Mouse (Mus musculus): ENCODE results near the gene Actg2. TPM values are rescaled to one million over a fixed set of nuclear protein-coding genes. Genes with fewer than 3 reads are reported as not detected.

Gene Actg2
- total and polyA plus RNA-seq, 2 experiments from 2014 or later = 7.0 to 831 TPM

DNA sequence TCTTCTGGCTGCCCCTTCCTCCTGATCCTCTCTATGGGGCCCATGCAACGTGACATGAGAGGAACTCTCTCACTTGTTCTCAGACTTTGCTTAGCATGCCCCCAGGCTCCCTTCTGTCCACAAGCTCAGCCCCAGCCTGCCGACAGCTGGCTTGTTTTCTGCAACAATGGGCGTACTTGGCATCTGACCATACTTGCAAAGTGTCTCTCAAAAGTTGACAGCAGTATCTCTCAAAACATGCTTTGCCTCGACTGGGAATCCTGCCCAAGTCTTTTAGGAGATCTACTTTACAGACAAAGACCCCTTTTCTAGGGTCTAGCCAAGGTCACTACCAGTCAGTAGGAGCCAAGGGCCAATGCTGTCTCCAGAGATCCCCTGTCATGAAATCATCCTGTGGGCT is 50.2 kb downstream of the Actg2 start:
- Histone ChIP-seq H3K27ac (ENCODE audit: low read depth) (peak overlapping the region; percentile 25; the same call in 1 of the 2 replicates), H3K9me3 (replicated peaks; ENCODE audit: control insufficient read depth, low read length) (no peaks in the 10 kb centered on the region), H3K4me1 (ENCODE audit: control insufficient read depth, insufficient read depth) (peaks cover 5% of the 10 kb centered on the region; the same call in 1 of the 2 replicates), H3K27me3 (ENCODE audit: control insufficient read depth, insufficient read depth, low read length) (no peaks in the 10 kb centered on the region), H3K36me3 (replicated peaks; ENCODE audit: control insufficient read depth, insufficient read depth, low read length) (peaks cover 68% of the 10 kb centered on the region), H3K9ac (replicated peaks; ENCODE audit: low read depth, low read length) (no peak overlapping the region), H3K4me3 (ENCODE audit: low read depth, low read length) (no peak overlapping the region), H3K4me2 (ENCODE audit: low read depth, low read length) (no peak overlapping the region)
- TF ChIP-seq EP300 (IDR thresholded peaks at IDR 0.05; ENCODE audit: low read depth) (no peak), CTCF (IDR thresholded peaks at IDR 0.05; ENCODE audit: low read depth) (no peak)
- peak; percentile 30 for DNase-seq (ENCODE audit: low spot score)
- ATAC-seq (ENCODE audit: insufficient read depth, low read depth) = peak; percentile 63
- WGBS = 28% methylated on average over 4 of the region's 4 CpGs

DNA sequence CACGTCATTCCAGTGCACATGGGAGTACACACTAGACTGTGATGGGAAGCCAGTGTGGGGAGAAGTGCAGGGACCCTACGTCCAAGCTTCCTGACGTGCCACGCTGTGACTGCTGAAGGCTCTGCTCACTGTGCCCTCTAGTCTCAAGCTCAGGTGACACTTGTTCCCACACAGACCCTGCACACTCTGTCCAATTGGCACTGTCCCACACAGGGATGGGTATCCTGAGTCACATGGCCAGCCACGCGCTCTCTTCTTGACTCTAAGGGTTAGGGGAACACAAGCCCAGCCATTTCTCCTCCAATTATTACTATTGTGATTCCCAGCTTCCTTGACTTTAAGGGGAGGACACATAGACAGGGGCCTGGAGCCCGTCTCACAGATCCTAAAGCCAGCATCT is 52.3 kb downstream of the Actg2 start:
- Histone ChIP-seq H3K9me3 (replicated peaks; ENCODE audit: control insufficient read depth, low read length) (no peaks in the 10 kb centered on the region), H3K36me3 (replicated peaks; ENCODE audit: control insufficient read depth, insufficient read depth, low read length) (peaks cover 65% of the 10 kb centered on the region), H3K4me3 (ENCODE audit: low read depth, low read length) (no peak overlapping the region), H3K27me3 (ENCODE audit: control insufficient read depth, insufficient read depth, low read length) (no peaks in the 10 kb centered on the region), H3K4me2 (ENCODE audit: low read depth, low read length) (no peak overlapping the region), H3K27ac (ENCODE audit: low read depth) (no peak overlapping the region), H3K4me1 (ENCODE audit: control insufficient read depth, insufficient read depth) (peaks cover 5% of the 10 kb centered on the region; the same call in 1 of the 2 replicates), H3K9ac (replicated peaks; ENCODE audit: low read depth, low read length) (no peak overlapping the region)
- TF ChIP-seq CTCF (IDR thresholded peaks at IDR 0.05; ENCODE audit: low read depth) (no peak), EP300 (IDR thresholded peaks at IDR 0.05; ENCODE audit: low read depth) (no peak)
- WGBS = 95% methylated on average over 7 of the region's 7 CpGs
- ATAC-seq (ENCODE audit: insufficient read depth, low read depth) (no peak), DNase-seq (ENCODE audit: low spot score) (no peak)

- Histone ChIP-seq H3K4me2 (ENCODE audit: low read depth, low read length) (no peak overlapping the region), H3K4me1 (ENCODE audit: control insufficient read depth, insufficient read depth) (peaks cover 5% of the 10 kb centered on the region; the same call in 1 of the 2 replicates), H3K27me3 (ENCODE audit: control insufficient read depth, insufficient read depth, low read length) (no peaks in the 10 kb centered on the region), H3K9me3 (replicated peaks; ENCODE audit: control insufficient read depth, low read length) (no peaks in the 10 kb centered on the region), H3K9ac (replicated peaks; ENCODE audit: low read depth, low read length) (no peak overlapping the region), H3K27ac (ENCODE audit: low read depth) (0 out of 2 replicates have a peak overlapping the region, but pooled peaks have one; percentile 15), H3K4me3 (ENCODE audit: low read depth, low read length) (no peak overlapping the region), H3K36me3 (replicated peaks; ENCODE audit: control insufficient read depth, insufficient read depth, low read length) (peaks cover 54% of the 10 kb centered on the region)
- TF ChIP-seq EP300 (IDR thresholded peaks at IDR 0.05; ENCODE audit: low read depth) (no peak), CTCF (IDR thresholded peaks at IDR 0.05; ENCODE audit: low read depth) (no peak)
- 60% methylated on average over 10 of the region's 10 CpGs for WGBS
- ATAC-seq (ENCODE audit: insufficient read depth, low read depth) = no peak
- DNase-seq (ENCODE audit: low spot score) = no peak
Observed at GRCm38 (mm10) chr6:83482418-83483085, 53.5 kb downstream of the Actg2 start.

DNA sequence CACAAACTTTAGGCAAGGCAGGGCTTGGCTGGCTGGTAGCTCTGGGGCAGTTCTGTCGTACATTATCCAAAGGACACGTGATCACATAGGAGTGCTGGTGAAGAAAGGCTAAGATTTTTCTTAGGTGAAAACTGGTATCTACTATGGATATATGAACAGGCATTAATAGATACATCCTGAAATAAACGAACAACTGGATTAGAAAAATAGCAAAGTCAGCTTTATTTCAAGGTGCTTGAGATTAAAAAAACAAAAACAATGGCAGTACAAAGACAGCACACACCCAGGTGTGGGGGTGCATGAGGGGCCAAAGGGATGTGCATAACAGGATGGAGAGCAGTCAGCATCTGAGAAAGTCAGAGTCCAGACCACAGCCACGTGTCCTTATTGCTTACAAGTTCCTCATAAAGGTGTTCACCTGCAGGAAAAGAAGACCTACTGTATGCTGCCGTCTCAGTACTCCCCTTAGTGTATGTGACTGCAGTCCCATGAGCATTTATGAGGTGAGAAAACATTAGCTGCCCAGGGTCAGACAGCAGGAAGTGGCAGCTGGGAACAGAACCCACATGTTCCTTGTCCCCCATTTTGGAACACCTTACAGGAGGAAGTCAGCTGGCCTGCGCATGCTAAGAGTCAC is 55.9 kb downstream of the Actg2 start:
- ATAC-seq (ENCODE audit: insufficient read depth, low read depth) (no peak), DNase-seq (ENCODE audit: low spot score) (no peak)
- H3K4me2 ChIP-seq (ENCODE audit: low read depth, low read length) = no peak overlapping the region
- no peaks in the 10 kb centered on the region for H3K4me1 ChIP-seq (ENCODE audit: control insufficient read depth, insufficient read depth)
- H3K27ac ChIP-seq (ENCODE audit: low read depth) = no peak overlapping the region
- H3K4me3 ChIP-seq (ENCODE audit: low read depth, low read length) = no peak overlapping the region
- WGBS = 83% methylated on average over 6 of the region's 6 CpGs
- H3K9me3 ChIP-seq (replicated peaks; ENCODE audit: control insufficient read depth, low read length) = no peaks in the 10 kb centered on the region
- H3K27me3 ChIP-seq (ENCODE audit: control insufficient read depth, insufficient read depth, low read length) = no peaks in the 10 kb centered on the region
- H3K36me3 ChIP-seq (replicated peaks; ENCODE audit: control insufficient read depth, insufficient read depth, low read length) = peaks cover 40% of the 10 kb centered on the region
- H3K9ac ChIP-seq (replicated peaks; ENCODE audit: low read depth, low read length) = no peak overlapping the region
- TF ChIP-seq CTCF (IDR thresholded peaks at IDR 0.05; ENCODE audit: low read depth) = no peak
- no peak for TF ChIP-seq EP300 (IDR thresholded peaks at IDR 0.05; ENCODE audit: low read depth)

GRCm38 (mm10) chr6:83479193-83479592 is 56.9 kb downstream of the Actg2 start:
- WGBS = 85% methylated on average over 2 of the region's 2 CpGs
- no peak for DNase-seq (ENCODE audit: low spot score)
- Histone ChIP-seq H3K9ac (replicated peaks; ENCODE audit: low read depth, low read length) (no peak overlapping the region), H3K27me3 (ENCODE audit: control insufficient read depth, insufficient read depth, low read length) (no peaks in the 10 kb centered on the region), H3K36me3 (replicated peaks; ENCODE audit: control insufficient read depth, insufficient read depth, low read length) (peaks cover 33% of the 10 kb centered on the region), H3K4me1 (ENCODE audit: control insufficient read depth, insufficient read depth) (no peaks in the 10 kb centered on the region), H3K4me3 (ENCODE audit: low read depth, low read length) (no peak overlapping the region), H3K9me3 (replicated peaks; ENCODE audit: control insufficient read depth, low read length) (no peaks in the 10 kb centered on the region), H3K4me2 (ENCODE audit: low read depth, low read length) (no peak overlapping the region), H3K27ac (ENCODE audit: low read depth) (no peak overlapping the region)
- ATAC-seq (ENCODE audit: insufficient read depth, low read depth) = no peak
- TF ChIP-seq EP300 (IDR thresholded peaks at IDR 0.05; ENCODE audit: low read depth) (no peak), CTCF (IDR thresholded peaks at IDR 0.05; ENCODE audit: low read depth) (no peak)
